Mouse (Mus musculus) 3T3-L1 (cell line): ENCODE measurements around the gene F2.
"Not testable (repeated sequence)": the region's sequence is repeated elsewhere in the genome, so short reads cannot be mapped to it uniquely, and the experiment has no call there.

Experiments
- DNase-seq: peaks from one replicate; pipeline ENCODE4 v3.0.0-alpha.2; 2015; ENCODE audit warnings: low read depth, low spot score

The F2 gene

GRCm38 (mm10) chr2:91646733-91647132, 10.5 kb upstream of the F2 start:
- peak; percentile 88 for DNase-seq

- DNase-seq, result no peak
Observed at GRCm38 (mm10) chr2:91645811-91646210, 9.6 kb upstream of the F2 start.

GRCm38 (mm10) chr2:91645354-91645753, 9.1 kb upstream of the F2 start:
- DNase-seq, result no peak

GRCm38 (mm10) chr2:91644021-91644420, 7.8 kb upstream of the F2 start:
- DNase-seq, result no peak

GRCm38 (mm10) chr2:91642825-91643415, 6.7 kb upstream of the F2 start:
- DNase-seq, result no peak

GRCm38 (mm10) chr2:91638931-91639330, 2.7 kb upstream of the F2 start:
- no peak for DNase-seq

GRCm38 (mm10) chr2:91636727-91637338, 619 bp upstream of the F2 start:
- DNase-seq, result no peak

- DNase-seq, result no peak
Observed at GRCm38 (mm10) chr2:91635486-91635885, 728 bp downstream of the F2 start.

- no peak for DNase-seq
Observed at GRCm38 (mm10) chr2:91634841-91635240, 1.4 kb downstream of the F2 start.

- no peak for DNase-seq
Observed at GRCm38 (mm10) chr2:91633334-91633977, 2.8 kb downstream of the F2 start.

GRCm38 (mm10) chr2:91632316-91632715, 3.9 kb downstream of the F2 start:
- DNase-seq, result no peak

- DNase-seq, result no peak
Observed at GRCm38 (mm10) chr2:91631826-91632225, 4.4 kb downstream of the F2 start.

- no peak for DNase-seq
Observed at GRCm38 (mm10) chr2:91630384-91630783, 5.8 kb downstream of the F2 start.

- DNase-seq, result peak; percentile 39
Observed at GRCm38 (mm10) chr2:91629682-91630081, 6.5 kb downstream of the F2 start.

- no peak for DNase-seq
Observed at GRCm38 (mm10) chr2:91628171-91628570, 8.0 kb downstream of the F2 start.

GRCm38 (mm10) chr2:91627486-91627885, 8.7 kb downstream of the F2 start:
- DNase-seq, result no peak

- DNase-seq, result not testable (repeated sequence)
Observed at GRCm38 (mm10) chr2:91623366-91623765, 12.8 kb downstream of the F2 start.

GRCm38 (mm10) chr2:91622356-91622755, 13.9 kb downstream of the F2 start:
- no peak for DNase-seq

GRCm38 (mm10) chr2:91609370-91609769, 26.8 kb downstream of the F2 start:
- peak; percentile 51 for DNase-seq

- DNase-seq, result peak; percentile 36
Observed at GRCm38 (mm10) chr2:91602389-91602788, 33.8 kb downstream of the F2 start.

- no peak for DNase-seq
Observed at GRCm38 (mm10) chr2:91600475-91600874, 35.7 kb downstream of the F2 start.

- no peak for DNase-seq
Observed at GRCm38 (mm10) chr2:91586242-91586641, 50.0 kb downstream of the F2 start.

GRCm38 (mm10) chr2:91580894-91581293, 55.3 kb downstream of the F2 start:
- no peak for DNase-seq
